Mouse (Mus musculus): ENCODE measurements around the gene Tmem109.

Tmem109 gene

GRCm38 (mm10) chr19:10842914-10843313, 38.9 kb downstream of the Tmem109 start:
- in situ Hi-C loops (cut with MseI, MboI) = no loop called here

DNA sequence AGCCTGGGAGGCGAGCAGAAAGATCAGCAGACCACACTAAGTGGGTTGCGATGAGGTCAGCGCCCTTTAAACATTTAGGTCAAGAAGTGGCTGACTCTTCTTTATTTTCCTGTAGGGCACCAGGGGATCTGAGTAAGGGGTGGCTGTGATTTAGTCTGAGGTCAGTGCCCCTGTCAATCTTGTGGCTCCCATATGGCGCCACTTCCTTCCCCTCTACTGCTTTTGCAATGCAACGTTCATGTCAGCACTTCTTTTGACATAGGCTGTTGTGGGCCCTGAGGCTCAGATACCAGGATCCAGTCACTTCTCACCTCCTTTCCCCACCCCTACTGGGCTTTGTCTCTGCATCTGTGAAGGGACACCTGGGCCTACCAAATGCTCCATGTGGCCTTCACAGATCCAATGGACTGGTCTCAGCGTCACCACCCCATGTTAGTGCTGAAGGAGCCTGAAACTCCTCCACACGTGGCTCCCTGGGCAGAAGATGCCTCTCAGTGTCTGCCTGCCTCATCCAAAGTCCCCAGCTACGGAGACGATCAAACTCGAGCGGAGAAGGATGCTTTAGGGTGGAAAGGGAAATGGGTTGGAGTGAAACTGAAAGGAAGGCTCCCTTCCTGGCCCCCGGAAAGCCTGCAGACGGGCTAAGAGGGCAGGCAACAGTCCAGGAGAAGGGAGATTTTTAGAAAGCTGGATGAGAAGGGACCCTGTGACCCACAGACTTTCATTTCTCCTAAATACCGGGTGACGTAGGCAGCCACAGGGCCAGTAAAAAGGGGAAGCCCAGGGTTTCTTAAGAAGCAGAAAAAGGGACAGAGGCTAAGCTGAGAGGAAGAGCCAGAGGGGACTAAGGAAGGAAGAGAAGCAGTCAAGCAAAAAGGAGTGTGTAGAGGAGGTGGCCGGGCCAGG, 39.8 kb downstream of the Tmem109 start:
- in situ Hi-C loops (cut with MseI, MboI) = no loop called here

GRCm38 (mm10) chr19:10839010-10839892, 42.5 kb downstream of the Tmem109 start, which contains the start of gene Slc15a3:
TSS of gene Slc15a3 (plus strand) at chr19:10839727.
- in situ Hi-C loops (cut with MseI, MboI) = no loop called here

GRCm38 (mm10) chr19:10835671-10836070, 46.1 kb downstream of the Tmem109 start:
- in situ Hi-C loops (cut with MseI, MboI) = no loop called here

GRCm38 (mm10) chr19:10833611-10834010, 48.2 kb downstream of the Tmem109 start:
- in situ Hi-C loops (cut with MseI, MboI) = no loop called here

- in situ Hi-C loops (cut with MseI, MboI) = no loop called here
Measured at GRCm38 (mm10) chr19:10832030-10832429, 49.8 kb downstream of the Tmem109 start.

GRCm38 (mm10) chr19:10831424-10831823, 50.4 kb downstream of the Tmem109 start:
- in situ Hi-C loops (cut with MseI, MboI) = no loop called here

GRCm38 (mm10) chr19:10829436-10830175, 52.2 kb downstream of the Tmem109 start, which contains the start of gene Cd6:
TSS of gene Cd6 (minus strand) at chr19:10830058.
- in situ Hi-C loops (cut with MseI, MboI) = loop anchor here (5.0 kb wide), 1 partner anchor 112 kb away; no protein-coding TSS in a partner anchor

- in situ Hi-C loops (cut with MseI, MboI) = loop anchor here (5.0 kb wide), 1 partner anchor 111 kb away; no protein-coding TSS in a partner anchor
Measured at GRCm38 (mm10) chr19:10828321-10828720, 53.5 kb downstream of the Tmem109 start.

- in situ Hi-C loops (cut with MseI, MboI) = no loop called here
Measured at GRCm38 (mm10) chr19:10824061-10824460, 57.7 kb downstream of the Tmem109 start.

- in situ Hi-C loops (cut with MseI, MboI) = no loop called here
Measured at GRCm38 (mm10) chr19:10822534-10822933, 59.3 kb downstream of the Tmem109 start.

DNA sequence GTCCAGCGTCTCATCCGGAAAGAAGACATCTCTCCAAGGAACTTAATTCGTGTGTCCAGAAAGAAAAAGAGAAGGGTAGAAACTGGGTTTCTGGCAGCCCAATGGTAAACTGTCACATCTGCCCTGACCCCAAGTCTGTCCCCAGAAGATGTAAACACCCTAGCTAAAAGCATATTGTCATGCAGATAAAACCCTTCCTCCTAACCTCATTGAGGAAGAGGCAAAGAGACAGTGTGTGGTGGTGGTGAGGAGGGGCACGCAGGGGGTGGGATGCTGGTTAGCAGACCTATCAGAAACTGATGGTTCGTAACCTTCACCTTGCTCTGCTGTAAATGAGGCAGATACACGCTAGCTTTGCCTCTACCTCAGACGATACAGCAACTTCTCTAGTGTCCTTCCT, 60.5 kb downstream of the Tmem109 start:
- in situ Hi-C loops (cut with MseI, MboI) = no loop called here

All from mouse trophoblast stem cell (cell line).